Mouse (Mus musculus): ENCODE measurements around the gene Itga3.

The Itga3 gene

DNA sequence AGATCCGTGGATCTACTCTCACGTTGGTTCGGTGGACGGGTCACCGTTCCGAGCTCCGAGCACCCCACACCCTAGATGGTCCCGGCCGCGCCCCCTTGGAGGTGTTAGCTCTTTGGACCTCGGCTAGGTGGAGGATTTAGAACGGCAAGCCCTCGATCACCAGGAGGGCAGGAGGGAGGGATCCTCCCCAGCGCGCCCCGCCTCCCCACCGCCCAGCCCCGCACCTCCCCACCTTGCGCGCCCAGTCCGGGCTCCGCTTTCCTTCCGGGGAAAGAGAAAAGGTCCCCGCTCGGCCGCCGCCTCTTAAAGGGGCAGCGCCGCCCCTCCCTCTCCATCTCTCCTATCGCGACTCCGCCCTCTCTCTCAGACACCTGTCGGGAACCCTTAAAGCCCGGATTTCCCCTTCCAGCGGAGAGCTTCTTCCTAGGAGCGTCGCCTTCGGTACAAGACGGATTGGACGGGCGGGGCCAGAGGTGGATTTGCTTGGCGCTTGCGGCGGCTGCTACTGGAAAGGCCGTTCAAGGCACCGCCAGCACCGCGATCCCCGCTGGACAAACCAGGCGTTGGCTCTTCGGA, at the start of gene Itga3:
Itga3 (minus strand) TSS at position 266 of the 576 bp plus-strand sequence.
- CTCF ChIA-PET = interaction anchor here (0.6 kb wide), 1 partner anchor 1423 kb away, joined by 3 read pairs; no protein-coding TSS in a partner anchor

DNA sequence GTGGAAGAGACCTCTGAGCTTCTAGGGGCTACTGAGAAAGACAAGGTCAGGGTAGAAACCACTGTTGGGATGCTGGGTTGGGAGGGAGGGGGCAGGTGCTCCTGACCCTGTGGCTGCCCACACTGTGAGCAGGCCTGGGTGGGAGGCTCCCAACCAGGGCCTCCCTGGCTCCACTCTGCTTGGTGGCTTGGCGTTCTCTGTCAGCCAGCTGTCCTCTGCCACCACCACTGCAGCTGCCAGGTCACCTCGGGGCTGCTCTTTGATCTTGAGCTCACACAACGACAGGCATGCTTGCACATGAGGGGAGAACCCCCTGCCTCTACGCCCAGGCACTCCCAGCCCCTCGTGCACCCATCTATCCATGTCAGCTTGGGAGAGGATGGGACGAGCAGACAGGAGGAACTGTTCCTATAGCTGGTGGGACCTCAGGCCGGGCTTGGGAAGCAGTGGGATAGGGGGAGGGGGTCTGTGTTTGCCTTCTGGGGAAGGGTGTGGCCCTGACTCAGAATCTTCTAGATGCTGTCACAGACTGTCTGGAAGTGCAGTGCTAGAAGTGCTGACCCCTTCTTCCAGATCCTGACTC, 48.9 kb upstream of the Itga3 start:
- CTCF ChIA-PET = interaction anchor here (0.7 kb wide), 1 partner anchor 250 kb away, joined by 16 read pairs; no protein-coding TSS in a partner anchor

GRCm38 (mm10) chr11:95122100-95122489, 45.5 kb upstream of the Itga3 start:
- CTCF ChIA-PET = no interaction called here

- CTCF ChIA-PET = no interaction called here
Observed at GRCm38 (mm10) chr11:95121161-95122099, 44.8 kb upstream of the Itga3 start.

DNA sequence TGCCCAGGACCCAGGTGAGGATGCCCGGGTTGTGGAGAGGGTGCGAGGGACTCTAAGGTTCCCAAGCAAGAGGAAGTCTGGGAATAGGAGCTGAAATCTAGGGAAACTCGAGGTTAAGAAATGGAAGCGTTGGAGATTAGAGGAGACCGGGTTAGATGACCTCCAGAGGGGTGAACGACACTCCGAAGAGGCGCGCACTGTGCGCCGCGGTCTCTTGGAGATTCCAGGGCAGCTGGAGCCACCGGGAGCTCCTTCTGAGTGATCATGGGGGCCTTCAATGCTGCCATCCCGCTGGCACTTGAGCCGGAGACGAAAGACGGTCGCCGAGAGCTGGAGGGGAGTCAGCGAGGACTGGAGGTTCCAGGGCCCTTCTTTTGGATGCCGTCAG, 44.0 kb upstream of the Itga3 start:
- CTCF ChIA-PET = no interaction called here

GRCm38 (mm10) chr11:95119990-95120632, 43.5 kb upstream of the Itga3 start, which contains the start of gene Dlx3:
Gene Dlx3, plus strand, starts transcription at chr11:95120119.
- CTCF ChIA-PET = interaction anchor here (0.7 kb wide), 1 partner anchor 99 kb away, joined by 3 read pairs; no protein-coding TSS in a partner anchor

- CTCF ChIA-PET = no interaction called here
Observed at GRCm38 (mm10) chr11:95118505-95118904, 41.9 kb upstream of the Itga3 start.

DNA sequence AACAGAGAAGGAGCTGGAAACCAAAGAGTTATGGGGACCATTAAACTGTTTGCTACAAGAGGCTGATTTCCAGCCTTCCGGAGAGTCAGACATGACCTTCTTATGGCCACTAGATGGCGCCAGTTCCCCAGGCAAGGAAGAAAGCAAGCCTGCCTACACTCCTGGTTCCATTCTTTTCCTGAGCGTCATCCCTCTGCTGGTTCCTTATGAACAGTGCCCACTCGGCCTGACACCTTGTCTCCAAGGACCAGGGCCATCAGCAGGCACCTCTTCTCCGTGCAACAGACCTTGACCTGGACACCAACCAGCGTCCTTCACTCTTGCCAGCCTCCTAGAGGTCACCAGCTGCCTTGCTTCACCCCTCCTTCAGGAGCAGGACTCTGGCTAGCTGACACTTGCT, 40.4 kb upstream of the Itga3 start:
- CTCF ChIA-PET = interaction anchor here (1.5 to 2.0 kb wide), 2 partner anchors 114 to 134 kb away, joined by 3 to 7 read pairs; no protein-coding TSS in a partner anchor

GRCm38 (mm10) chr11:95110081-95110480, 33.5 kb upstream of the Itga3 start:
- CTCF ChIA-PET = no interaction called here

DNA sequence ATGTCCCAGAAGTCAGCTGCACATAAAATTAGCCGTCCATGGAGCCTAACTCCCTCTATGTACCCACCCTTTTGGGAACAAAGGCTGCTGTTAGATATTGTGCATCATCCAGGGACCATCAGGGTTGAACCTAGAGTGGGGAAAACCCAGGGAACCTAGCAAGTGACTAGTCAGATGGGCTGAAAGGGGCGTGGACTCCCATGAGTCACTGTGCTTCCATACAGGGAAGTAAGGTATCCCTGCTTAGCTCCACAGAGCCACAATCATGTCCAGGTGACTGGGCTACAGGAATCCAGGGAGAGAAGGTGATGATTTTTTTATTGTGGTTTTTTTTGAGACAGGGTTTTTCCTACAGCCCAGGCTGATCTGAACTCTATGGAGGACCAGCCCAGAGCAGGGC, 32.4 kb upstream of the Itga3 start:
- CTCF ChIA-PET = no interaction called here

DNA sequence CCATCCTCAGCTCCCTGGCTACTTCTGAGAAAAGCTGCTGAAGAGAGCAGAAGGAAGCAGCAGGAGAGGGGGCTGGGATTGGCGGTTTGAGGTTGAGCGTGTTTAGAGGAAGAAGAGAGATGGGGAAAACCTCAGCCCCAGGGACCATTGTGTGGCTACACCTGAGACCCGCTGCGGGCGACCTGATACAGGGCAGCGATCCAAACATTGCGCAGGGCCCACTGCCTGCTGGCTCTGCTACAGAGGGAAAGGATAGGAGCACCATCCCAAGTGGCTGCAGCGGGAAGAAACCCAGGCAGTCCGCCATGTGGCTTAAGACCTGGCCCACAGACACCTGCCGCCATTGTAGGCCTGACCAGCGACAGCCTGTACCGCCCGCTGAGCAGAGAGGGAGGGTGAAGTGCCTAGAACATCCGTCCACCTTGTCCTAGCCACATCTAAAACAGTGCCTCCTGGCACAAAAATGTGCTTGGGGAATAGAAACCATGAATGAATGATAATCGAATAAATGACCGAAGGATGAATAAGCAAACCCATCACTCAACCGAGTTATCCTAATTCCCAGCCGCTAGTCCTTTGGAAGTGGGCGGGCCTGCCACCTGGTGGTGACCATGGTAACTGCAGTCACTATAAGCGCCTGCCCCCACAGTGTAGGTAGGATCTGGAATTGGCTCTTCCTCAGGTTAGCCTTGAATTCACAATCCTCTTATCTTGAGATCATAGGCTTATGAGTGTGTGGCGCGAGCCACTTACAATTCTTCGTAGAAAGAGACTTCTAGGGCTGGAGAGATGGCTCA, 30.0 kb upstream of the Itga3 start:
- CTCF ChIA-PET = interaction anchor here (0.8 kb wide), 1 partner anchor 197 kb away, joined by 3 read pairs; no protein-coding TSS in a partner anchor

- CTCF ChIA-PET = interaction anchor here (0.6 kb wide), 1 partner anchor 231 kb away, joined by 3 read pairs; no protein-coding TSS in a partner anchor
Observed at GRCm38 (mm10) chr11:95105274-95105874, 28.8 kb upstream of the Itga3 start.

DNA sequence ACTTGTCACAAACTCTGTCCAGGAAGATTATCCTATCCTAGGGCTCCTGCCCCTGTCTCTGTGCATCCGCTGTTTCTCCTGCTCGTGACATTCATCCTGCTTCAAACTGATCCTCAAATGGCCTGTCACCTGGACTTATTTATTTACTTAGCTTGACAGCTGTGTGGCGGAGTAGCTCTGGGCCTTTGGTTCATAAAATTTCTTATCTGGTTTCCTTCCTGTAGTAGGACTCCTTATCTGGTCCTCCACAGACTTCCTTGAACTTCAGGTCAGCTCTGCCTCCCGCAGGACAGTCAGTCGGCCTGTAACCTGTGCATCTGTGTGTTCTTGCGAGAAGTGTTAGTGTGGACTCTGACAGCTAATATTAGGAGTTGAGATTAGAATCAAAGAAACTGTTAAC, 27.7 kb upstream of the Itga3 start:
- CTCF ChIA-PET = no interaction called here

- CTCF ChIA-PET = no interaction called here
Observed at GRCm38 (mm10) chr11:95102161-95102904, 25.7 kb upstream of the Itga3 start.

DNA sequence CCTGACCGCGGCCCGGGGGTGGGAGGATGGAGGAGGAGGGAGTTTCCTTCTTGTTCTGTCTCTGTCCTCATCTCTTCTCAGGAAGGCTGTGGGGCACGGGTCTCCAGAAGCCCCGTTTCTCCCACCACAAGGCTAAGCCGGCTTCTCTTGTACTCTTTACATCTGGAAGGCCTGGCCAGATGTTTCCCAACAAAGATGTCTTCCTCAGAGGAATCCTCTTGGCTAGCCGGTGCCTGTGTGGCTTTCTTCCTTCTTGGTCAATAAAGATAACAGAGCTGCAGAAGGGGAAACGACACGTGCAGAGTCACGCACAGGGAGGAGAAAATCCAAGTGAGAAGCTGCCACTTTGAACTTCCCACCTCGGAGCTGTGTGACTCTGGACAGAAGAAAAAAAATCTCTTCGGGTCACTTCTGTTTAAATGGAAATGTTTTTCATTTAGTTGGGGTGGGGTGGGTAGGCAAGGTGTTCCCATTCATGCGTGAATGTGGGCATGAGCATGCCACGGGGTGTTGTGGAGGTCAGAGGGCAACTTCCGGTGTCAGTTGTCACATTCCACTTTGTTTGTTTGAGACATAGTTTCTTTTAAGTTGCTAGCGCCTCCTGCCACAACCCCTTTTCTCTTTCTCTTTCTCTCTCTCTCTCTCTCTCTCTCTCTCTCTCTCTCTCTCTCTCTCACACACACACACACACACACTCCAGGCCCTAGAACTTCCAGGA, 24.6 kb upstream of the Itga3 start:
- CTCF ChIA-PET = interaction anchor here (0.6 kb wide), 1 partner anchor 389 kb away, joined by 3 read pairs; no protein-coding TSS in a partner anchor

GRCm38 (mm10) chr11:95100393-95100792, 23.8 kb upstream of the Itga3 start:
- CTCF ChIA-PET = interaction anchor here (0.6 kb wide), 1 partner anchor 388 kb away, joined by 3 read pairs; no protein-coding TSS in a partner anchor

DNA sequence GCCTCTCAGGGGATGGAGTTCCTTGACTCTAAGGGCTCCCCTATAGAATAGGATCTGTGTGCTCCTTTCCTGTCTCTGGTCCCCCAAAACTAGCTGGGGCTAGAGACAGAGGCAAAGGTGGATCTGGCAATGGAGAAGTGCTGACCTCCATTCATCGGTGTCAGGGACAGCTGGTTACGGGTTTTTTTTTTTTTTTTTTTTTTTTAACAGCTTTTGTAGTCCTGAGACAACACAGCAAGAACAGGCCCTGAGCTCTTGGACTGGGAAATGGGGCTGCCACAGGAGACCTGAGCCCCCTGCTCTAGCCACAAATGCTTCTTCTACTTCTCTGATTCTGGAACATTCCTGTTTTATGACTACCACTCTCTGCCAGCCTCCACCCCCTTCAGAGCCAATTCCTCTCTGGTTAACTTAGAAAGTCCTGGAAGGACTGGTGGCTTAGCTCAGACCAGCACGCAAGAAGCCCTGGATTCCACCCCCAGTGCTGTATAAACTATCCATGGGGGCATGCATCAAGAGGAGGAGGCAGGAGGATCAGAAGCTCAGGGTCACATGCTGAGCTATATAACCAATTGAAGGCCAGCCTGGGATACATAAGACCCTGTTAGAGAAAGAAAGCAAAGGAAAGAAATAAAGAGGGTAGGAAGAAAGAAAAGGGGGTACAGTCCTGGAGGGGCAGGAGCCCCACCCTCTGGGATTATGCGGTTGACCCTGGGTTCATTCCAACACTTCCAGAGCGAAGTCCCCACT, 21.9 kb upstream of the Itga3 start:
- CTCF ChIA-PET = no interaction called here

DNA sequence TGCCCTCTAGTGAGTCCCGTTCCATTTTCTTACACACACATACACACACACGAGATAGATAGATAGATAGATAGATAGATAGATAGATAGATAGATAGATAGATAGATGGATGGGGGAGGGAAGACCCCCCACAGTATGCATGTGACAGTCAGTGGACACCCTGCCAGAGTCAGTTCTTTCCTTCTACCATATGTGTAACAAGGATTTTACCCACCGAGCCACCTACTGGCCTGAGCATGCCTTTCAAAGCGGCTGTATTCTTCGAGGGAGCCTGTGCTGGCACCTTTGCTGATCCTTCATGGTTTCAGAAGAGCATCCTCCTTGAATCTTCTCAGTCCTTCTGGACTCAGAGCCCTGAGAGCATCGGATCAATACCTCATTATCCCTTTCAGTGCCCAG, 21.3 kb upstream of the Itga3 start:
- CTCF ChIA-PET = no interaction called here
